Mouse (Mus musculus) embryonic facial prominence, embryonic 14.5 days (tissue): ENCODE data around the gene Kcnh3. TPM values are rescaled to one million over a fixed set of nuclear protein-coding genes. Genes with fewer than 3 reads are reported as not detected.
"Not testable (repeated sequence)": the region's sequence is repeated elsewhere in the genome, so short reads cannot be mapped to it uniquely, and the experiment has no call there.

Experiments used
- ATAC-seq: fragments of 200-750 bp; cut with Nextera tagmentation; 2 replicates; pipeline ENCODE4 v1.8.0; 2017; ENCODE audit warnings: low read depth, moderate number of reproducible peaks, moderate TSS enrichment
- DNase-seq: peaks from one replicate; pipeline ENCODE4 v3.0.0-alpha.2; 2015; ENCODE audit warnings: low spot score
- H3K27ac ChIP-seq: fragments of 300-500 bp; sonication (generic); replicated peaks from 2 replicates; pipeline ENCODE4 v1.5.1; 2014; ENCODE audit warnings: low read depth, mild to moderate bottlenecking, low read length, moderate library complexity
- H3K27me3 ChIP-seq: fragments of 300-500 bp; sonication (generic); replicated peaks from 2 replicates; pipeline ENCODE4 v1.6.1; 2014; ENCODE audit warnings: low read length; ENCODE audit not compliant: control insufficient read depth, insufficient read depth
- H3K36me3 ChIP-seq: fragments of 300-500 bp; sonication (generic); 2 replicates; pipeline ENCODE4 v1.6.1; 2014; ENCODE audit warnings: low read length, mixed read lengths; ENCODE audit not compliant: control insufficient read depth, insufficient read depth
- H3K4me1 ChIP-seq: fragments of 300-500 bp; sonication (generic); 2 replicates; pipeline ENCODE4 v1.6.1; 2014; ENCODE audit warnings: antibody characterized with exemption, low read length; ENCODE audit not compliant: control insufficient read depth, insufficient read depth
- H3K4me2 ChIP-seq: fragments of 300-500 bp; sonication (generic); 2 replicates; pipeline ENCODE4 v1.6.1; 2014; ENCODE audit warnings: low read depth, mild to moderate bottlenecking, low read length, moderate library complexity, mixed read lengths
- H3K4me3 ChIP-seq: fragments of 300-500 bp; sonication (generic); 2 replicates; pipeline ENCODE4 v1.5.1; 2014; ENCODE audit warnings: low read depth, mild to moderate bottlenecking, low read length
- H3K9ac ChIP-seq: fragments of 300-500 bp; sonication (generic); 2 replicates; pipeline ENCODE4 v1.6.1; 2014; ENCODE audit warnings: low read depth, mild to moderate bottlenecking, low read length, moderate library complexity, mixed read lengths
- H3K9me3 ChIP-seq: fragments of 300-500 bp; sonication (generic); 2 replicates; pipeline ENCODE4 v1.6.1; 2016; ENCODE audit warnings: low read length; ENCODE audit not compliant: control insufficient read depth
- WGBS: fragments of 180-500 bp; shearing (Covaris S2); extraction: QIAGEN DNeasy Blood & Tissue Kit; methylation state at CpG from one replicate; pipeline ENCODE4 v1.1.7; 2014; 5-methylcytosine and 5-hydroxymethylcytosine counted together
- polyA plus RNA-seq: library from polyadenylated mRNA; unstranded; fragments of >200 nt; fragmentation: Nextera tagmentation; extraction: Ambion mirVana; gene quantifications from 2 replicates; pipeline ENCODE4 v1.2.1, GENCODE M21; 2014

The Kcnh3 gene
- polyA plus RNA-seq, 1 experiment from 2014 or later = 1.5 TPM

GRCm38 (mm10) chr15:99251111-99251510 is 26.4 kb downstream of the Kcnh3 start:
- peak overlapping the region; percentile 68 for H3K4me2 ChIP-seq
- DNase-seq (peak; percentile 8), ATAC-seq (peak; percentile 5; the same call in 1 of the 2 replicates)
- not testable (repeated sequence) for H3K4me1 ChIP-seq, H3K27ac ChIP-seq, H3K9me3 ChIP-seq, H3K27me3 ChIP-seq
- peak overlapping the region; percentile 71 for H3K9ac ChIP-seq
- WGBS = under 1% methylated on average over 14 of the region's 15 CpGs
- H3K4me3 ChIP-seq = peak overlapping the region; percentile 50
- peaks cover 38% of the 10 kb centered on the region for H3K36me3 ChIP-seq

DNA sequence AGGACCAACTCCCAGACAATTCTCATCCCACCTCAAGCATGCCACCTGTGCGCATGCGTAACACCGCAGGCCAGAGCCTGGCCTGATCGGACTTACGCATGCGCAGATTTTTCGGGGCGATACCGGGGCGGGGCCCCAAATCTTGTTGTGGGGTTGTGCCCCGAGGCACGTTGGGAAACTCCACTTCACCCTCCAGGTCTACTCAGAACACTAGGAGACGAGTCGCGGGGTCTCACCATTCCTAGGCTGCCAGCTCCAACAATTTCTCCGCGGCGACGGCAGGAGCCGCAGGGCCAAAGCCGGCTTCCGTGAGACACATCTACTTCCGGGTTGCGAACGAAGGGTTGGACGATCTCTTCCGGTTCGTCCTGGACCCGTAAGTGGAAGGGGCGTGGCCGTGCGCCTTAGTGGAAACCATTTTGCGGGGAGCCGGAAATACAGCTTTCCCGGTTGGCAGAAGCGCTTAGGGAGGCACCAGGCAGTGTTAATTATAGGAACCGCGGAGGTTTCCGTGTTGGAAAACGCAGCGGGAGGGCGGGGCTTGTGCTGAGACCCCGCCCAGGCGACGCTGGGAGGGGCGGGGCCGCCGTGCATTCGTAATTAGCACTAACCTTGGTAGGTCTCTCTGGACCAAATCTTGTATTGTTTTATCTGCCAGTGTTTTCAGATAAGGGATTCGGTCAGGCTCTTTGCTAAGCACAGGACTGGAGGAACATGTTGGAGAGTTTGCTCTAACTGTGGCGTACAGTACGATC is 27.1 kb downstream of the Kcnh3 start, which contains the start of gene Mcrs1:
TSS of gene Mcrs1 (minus strand) at position 336 of the 755 bp plus-strand sequence.
- DNase-seq = peak; percentile 100
- peak; percentile 95 for ATAC-seq
- Histone ChIP-seq H3K4me1 (no peaks in the 10 kb centered on the region), H3K27me3 (no peaks in the 10 kb centered on the region), H3K9me3 (no peaks in the 10 kb centered on the region), H3K36me3 (peaks cover 31% of the 10 kb centered on the region), H3K4me2 (peak within 1 kb of the TSS; percentile 68), H3K27ac (peak within 1 kb of the TSS; percentile 96), H3K9ac (peak within 1 kb of the TSS; percentile 71), H3K4me3 (peak within 1 kb of the TSS; percentile 50)
- whole genome bisulfite sequencing = 0% methylated on average over 52 of the region's 52 CpGs

GRCm38 (mm10) chr15:99252381-99253174 is 27.9 kb downstream of the Kcnh3 start:
- no peaks in the 10 kb centered on the region for H3K4me1 ChIP-seq
- H3K4me3 ChIP-seq = peak overlapping the region; percentile 50
- peaks cover 23% of the 10 kb centered on the region for H3K36me3 ChIP-seq
- peak; percentile 66 for ATAC-seq
- H3K27ac ChIP-seq = peak overlapping the region; percentile 96
- peak overlapping the region; percentile 68 for H3K4me2 ChIP-seq
- WGBS = 4% methylated on average over 22 of the region's 22 CpGs
- peak; percentile 88 for DNase-seq
- peak overlapping the region; percentile 71 for H3K9ac ChIP-seq
- no peaks in the 10 kb centered on the region for H3K27me3 ChIP-seq
- H3K9me3 ChIP-seq = no peaks in the 10 kb centered on the region

DNA sequence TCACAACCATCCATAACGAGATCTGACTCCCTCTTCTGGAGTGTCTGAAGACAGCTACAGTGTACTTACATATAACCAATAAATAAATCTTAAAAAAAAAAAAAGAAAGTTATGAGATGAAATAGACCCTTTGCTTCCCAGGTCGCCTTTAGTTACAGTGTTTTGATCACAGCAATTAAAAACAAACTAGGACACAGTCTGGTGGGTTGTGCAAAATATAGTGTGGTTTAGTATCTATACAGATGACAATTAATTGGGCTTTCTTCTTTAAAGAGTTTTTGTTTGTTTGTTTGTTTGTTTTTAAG is 28.5 kb downstream of the Kcnh3 start:
- Histone ChIP-seq H3K4me2 (peak overlapping the region; percentile 68), H3K27ac (peak overlapping the region; percentile 96), H3K36me3 (peaks cover 18% of the 10 kb centered on the region; the same call in 1 of the 2 replicates)
- not testable (repeated sequence) for H3K9me3 ChIP-seq, ATAC-seq, DNase-seq, H3K9ac ChIP-seq, H3K4me3 ChIP-seq, H3K27me3 ChIP-seq, H3K4me1 ChIP-seq
- 43% methylated on average over 2 of the region's 2 CpGs for WGBS

DNA sequence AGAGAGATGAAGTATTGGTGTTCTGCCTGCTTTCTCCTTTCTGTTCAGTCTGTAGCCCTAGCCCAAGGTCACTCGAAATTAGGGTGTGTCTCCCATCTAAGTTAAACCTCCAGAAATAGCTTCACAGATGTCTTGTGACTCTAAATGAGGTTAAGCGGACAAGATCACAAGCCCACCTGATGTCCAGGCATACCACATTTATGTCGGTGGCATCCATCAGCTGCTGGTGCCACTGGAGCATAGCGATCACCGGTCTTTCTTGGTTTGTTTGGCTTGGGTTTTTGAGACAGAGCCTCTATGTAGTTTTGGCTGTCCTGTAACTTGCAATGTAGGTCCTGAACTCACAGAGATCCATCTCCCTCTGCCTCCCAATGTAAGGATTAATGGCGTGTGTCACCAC is 29.1 kb downstream of the Kcnh3 start:
- no peak overlapping the region; the same call in 1 of the 2 replicates for H3K4me2 ChIP-seq
- H3K36me3 ChIP-seq = peaks cover 11% of the 10 kb centered on the region; the same call in 1 of the 2 replicates
- no peaks in the 10 kb centered on the region for H3K9me3 ChIP-seq
- 87% methylated on average over 6 of the region's 6 CpGs for WGBS
- no peaks in the 10 kb centered on the region for H3K27me3 ChIP-seq
- no peak overlapping the region for H3K9ac ChIP-seq
- no peak overlapping the region for H3K4me3 ChIP-seq
- no peak overlapping the region; the same call in 1 of the 2 replicates for H3K27ac ChIP-seq
- DNase-seq (no peak), ATAC-seq (no peak)
- H3K4me1 ChIP-seq = no peaks in the 10 kb centered on the region

GRCm38 (mm10) chr15:99254477-99255005 is 29.9 kb downstream of the Kcnh3 start:
- Histone ChIP-seq H3K27me3 (no peaks in the 10 kb centered on the region), H3K4me1 (no peaks in the 10 kb centered on the region), H3K4me3 (no peak overlapping the region), H3K4me2 (no peak overlapping the region), H3K27ac (no peak overlapping the region), H3K9ac (no peak overlapping the region), H3K9me3 (no peaks in the 10 kb centered on the region), H3K36me3 (0 out of 2 replicates have a peak, but pooled peaks cover 5% of the 10 kb centered on the region)
- WGBS = 90% methylated on average over 2 of the region's 2 CpGs
- ATAC-seq = no peak
- DNase-seq = no peak

GRCm38 (mm10) chr15:99255241-99255749 is 30.6 kb downstream of the Kcnh3 start:
- DNase-seq (no peak), ATAC-seq (no peak)
- Histone ChIP-seq H3K9ac (no peak overlapping the region), H3K9me3 (no peaks in the 10 kb centered on the region), H3K27ac (no peak overlapping the region), H3K4me2 (no peak overlapping the region), H3K4me1 (no peaks in the 10 kb centered on the region), H3K36me3 (no peaks in the 10 kb centered on the region), H3K4me3 (no peak overlapping the region), H3K27me3 (no peaks in the 10 kb centered on the region)
- 90% methylated on average over 4 of the region's 6 CpGs for WGBS

GRCm38 (mm10) chr15:99259167-99259729 is 34.6 kb downstream of the Kcnh3 start:
- ATAC-seq (peak; percentile 34; the same call in 1 of the 2 replicates), DNase-seq (no peak)
- Histone ChIP-seq H3K9me3 (no peaks in the 10 kb centered on the region), H3K4me3 (no peak overlapping the region), H3K27me3 (no peaks in the 10 kb centered on the region), H3K9ac (no peak overlapping the region), H3K36me3 (no peaks in the 10 kb centered on the region), H3K4me1 (no peaks in the 10 kb centered on the region), H3K27ac (no peak overlapping the region), H3K4me2 (peak overlapping the region; percentile 36)
- 63% methylated on average over 8 of the region's 8 CpGs for WGBS
